Mouse (Mus musculus): ENCODE data around the gene Vmn1r118.
"Not testable (repeated sequence)": the region's sequence is repeated elsewhere in the genome, so short reads cannot be mapped to it uniquely, and the experiment has no call there.

The Vmn1r118 gene
- long read RNA-seq, experiment 1 = 0 reads
- long read RNA-seq, experiment 2 = 0 reads

GRCm38 (mm10) chr7:20912247-20912646 lies at the start of gene Vmn1r118:
Gene Vmn1r118 (minus strand): TSS chr7:20912347.
- intact Hi-C loops (cut with DNase I) = not testable (repeated sequence)

- intact Hi-C loops (cut with DNase I) = not testable (repeated sequence)
Observed at GRCm38 (mm10) chr7:20884021-20884420, 28.1 kb downstream of the Vmn1r118 start, which contains the start of gene Vmn1r117. Gene Vmn1r117 (minus strand): TSS chr7:20884121.

- intact Hi-C loops (cut with DNase I) = not testable (repeated sequence)
Observed at GRCm38 (mm10) chr7:20871956-20872355, 40.2 kb downstream of the Vmn1r118 start, which contains the start of gene Vmn1r116. Gene Vmn1r116 (plus strand): TSS chr7:20872256.

Data from adrenal gland (tissue).